Mouse (Mus musculus) limb, embryonic 10.5 days (tissue): ENCODE measurements around the gene Prkca. TPM values are rescaled to one million over a fixed set of nuclear protein-coding genes. Genes with fewer than 3 reads are reported as not detected.

Experiments
- DNase-seq: peaks from one replicate; pipeline ENCODE4 v3.0.0-alpha.2; 2017; ENCODE audit warnings: low spot score
- H3K27ac ChIP-seq: fragments of 300-500 bp; sonication (generic); 2 replicates; pipeline ENCODE4 v1.5.1; 2016; ENCODE audit warnings: mild to moderate bottlenecking
- H3K27me3 ChIP-seq: fragments of 300-500 bp; sonication (generic); 2 replicates; pipeline ENCODE4 v1.6.1; 2016; ENCODE audit warnings: low read depth, mild to moderate bottlenecking; ENCODE audit not compliant: poor library complexity, severe bottlenecking
- H3K36me3 ChIP-seq: fragments of 300-500 bp; sonication (generic); 2 replicates; pipeline ENCODE4 v1.6.1; 2016; ENCODE audit warnings: mild to moderate bottlenecking, moderate library complexity
- H3K4me1 ChIP-seq: fragments of 300-500 bp; sonication (generic); 2 replicates; pipeline ENCODE4 v1.6.1; 2016
- H3K4me3 ChIP-seq: fragments of 300-500 bp; sonication (generic); 2 replicates; pipeline ENCODE4 v1.5.1; 2016; ENCODE audit warnings: mild to moderate bottlenecking, moderate library complexity
- H3K9me3 ChIP-seq: fragments of 300-500 bp; sonication (generic); replicated peaks from 2 replicates; pipeline ENCODE4 v1.6.1; 2016; ENCODE audit warnings: mild to moderate bottlenecking
- WGBS: fragments of 180-500 bp; shearing (Covaris S2); methylation state at CpG from one replicate; pipeline ENCODE4 v1.1.7; 2016; 5-methylcytosine and 5-hydroxymethylcytosine counted together
- polyA plus RNA-seq: library from polyadenylated mRNA; unstranded; fragments of >200 nt; fragmentation: Nextera tagmentation; extraction: Ambion mirVana; gene quantifications from 2 replicates; pipeline ENCODE4 v1.2.1, GENCODE M21; 2016

The Prkca gene
- polyA plus RNA-seq, 1 experiment from 2014 or later, result 3.7 TPM

- Histone ChIP-seq H3K4me1 (peaks cover 24% of the 10 kb centered on the region), H3K9me3 (no peaks in the 10 kb centered on the region), H3K4me3 (no peak overlapping the region), H3K27me3 (no peaks in the 10 kb centered on the region), H3K36me3 (no peaks in the 10 kb centered on the region), H3K27ac (0 out of 2 replicates have a peak overlapping the region, but pooled peaks have one; percentile 6)
- 80% methylated on average over 1 of the region's 1 CpGs for WGBS
- no peak for DNase-seq
Observed at GRCm38 (mm10) chr11:108282850-108283459, 60.8 kb downstream of the Prkca start.

GRCm38 (mm10) chr11:108279748-108280373 is 63.9 kb downstream of the Prkca start:
- no peaks in the 10 kb centered on the region for H3K27me3 ChIP-seq
- H3K4me3 ChIP-seq, result no peak overlapping the region
- 91% methylated on average over 1 of the region's 1 CpGs for WGBS
- H3K36me3 ChIP-seq, result no peaks in the 10 kb centered on the region
- no peak for DNase-seq
- peaks cover 27% of the 10 kb centered on the region for H3K4me1 ChIP-seq
- H3K9me3 ChIP-seq, result no peaks in the 10 kb centered on the region
- H3K27ac ChIP-seq, result no peak overlapping the region

GRCm38 (mm10) chr11:108277096-108277495 is 66.6 kb downstream of the Prkca start:
- WGBS, result 85% methylated on average over 8 of the region's 8 CpGs
- Histone ChIP-seq H3K9me3 (no peaks in the 10 kb centered on the region), H3K4me1 (peaks cover 22% of the 10 kb centered on the region), H3K36me3 (no peaks in the 10 kb centered on the region), H3K27me3 (no peaks in the 10 kb centered on the region), H3K27ac (no peak overlapping the region), H3K4me3 (no peak overlapping the region)
- no peak for DNase-seq

GRCm38 (mm10) chr11:108276148-108276547 is 67.6 kb downstream of the Prkca start:
- DNase-seq, result no peak

GRCm38 (mm10) chr11:108274046-108274445 is 69.7 kb downstream of the Prkca start:
- no peak for DNase-seq
- H3K27ac ChIP-seq, result no peak overlapping the region
- no peaks in the 10 kb centered on the region for H3K36me3 ChIP-seq
- peaks cover 24% of the 10 kb centered on the region for H3K4me1 ChIP-seq
- no peak overlapping the region for H3K4me3 ChIP-seq
- H3K9me3 ChIP-seq, result no peaks in the 10 kb centered on the region
- H3K27me3 ChIP-seq, result no peaks in the 10 kb centered on the region
- WGBS, result 46% methylated on average over 7 of the region's 7 CpGs

More at GRCm38 (mm10) chr11:108276148-108276547, 67.6 kb downstream of the Prkca start:
- whole genome bisulfite sequencing, result 83% methylated on average over 2 of the region's 2 CpGs
- no peaks in the 10 kb centered on the region for H3K27me3 ChIP-seq
- H3K4me3 ChIP-seq, result no peak overlapping the region
- peaks cover 27% of the 10 kb centered on the region for H3K4me1 ChIP-seq
- no peak overlapping the region for H3K27ac ChIP-seq
- no peaks in the 10 kb centered on the region for H3K36me3 ChIP-seq
- no peaks in the 10 kb centered on the region for H3K9me3 ChIP-seq

GRCm38 (mm10) chr11:108273415-108273965 is 70.2 kb downstream of the Prkca start:
- no peaks in the 10 kb centered on the region for H3K27me3 ChIP-seq
- peaks cover 30% of the 10 kb centered on the region for H3K4me1 ChIP-seq
- WGBS, result 90% methylated on average over 12 of the region's 12 CpGs
- no peak overlapping the region for H3K4me3 ChIP-seq
- no peak for DNase-seq
- H3K27ac ChIP-seq, result no peak overlapping the region
- no peaks in the 10 kb centered on the region for H3K36me3 ChIP-seq
- no peaks in the 10 kb centered on the region for H3K9me3 ChIP-seq

- Histone ChIP-seq H3K4me1 (peaks cover 36% of the 10 kb centered on the region), H3K27ac (no peak overlapping the region), H3K9me3 (no peaks in the 10 kb centered on the region), H3K36me3 (no peaks in the 10 kb centered on the region), H3K4me3 (no peak overlapping the region), H3K27me3 (no peaks in the 10 kb centered on the region)
- no peak for DNase-seq
- WGBS, result 89% methylated on average over 16 of the region's 16 CpGs
Observed at GRCm38 (mm10) chr11:108272601-108273414, 70.9 kb downstream of the Prkca start.

- DNase-seq, result no peak
- Histone ChIP-seq H3K27me3 (no peaks in the 10 kb centered on the region), H3K4me1 (peaks cover 40% of the 10 kb centered on the region), H3K4me3 (no peak overlapping the region), H3K9me3 (no peaks in the 10 kb centered on the region), H3K27ac (no peak overlapping the region), H3K36me3 (no peaks in the 10 kb centered on the region)
- 49% methylated on average over 8 of the region's 8 CpGs for WGBS
Observed at GRCm38 (mm10) chr11:108271305-108271704, 72.4 kb downstream of the Prkca start.

- no peaks in the 10 kb centered on the region for H3K27me3 ChIP-seq
- no peak for DNase-seq
- no peaks in the 10 kb centered on the region for H3K9me3 ChIP-seq
- no peak overlapping the region for H3K4me3 ChIP-seq
- H3K27ac ChIP-seq, result no peak overlapping the region
- no peaks in the 10 kb centered on the region for H3K36me3 ChIP-seq
- peaks cover 40% of the 10 kb centered on the region for H3K4me1 ChIP-seq
- WGBS, result 83% methylated on average over 7 of the region's 7 CpGs
Observed at GRCm38 (mm10) chr11:108269516-108269915, 74.2 kb downstream of the Prkca start.

GRCm38 (mm10) chr11:108268421-108269322 is 75.1 kb downstream of the Prkca start:
- peaks cover 41% of the 10 kb centered on the region for H3K4me1 ChIP-seq
- no peak overlapping the region for H3K4me3 ChIP-seq
- H3K9me3 ChIP-seq, result no peaks in the 10 kb centered on the region
- no peak for DNase-seq
- no peaks in the 10 kb centered on the region for H3K27me3 ChIP-seq
- 62% methylated on average over 12 of the region's 12 CpGs for WGBS
- no peaks in the 10 kb centered on the region for H3K36me3 ChIP-seq
- H3K27ac ChIP-seq, result peak overlapping the region; percentile 15; the same call in 1 of the 2 replicates

GRCm38 (mm10) chr11:108267825-108268224 is 75.9 kb downstream of the Prkca start:
- Histone ChIP-seq H3K36me3 (no peaks in the 10 kb centered on the region), H3K4me3 (no peak overlapping the region), H3K9me3 (no peaks in the 10 kb centered on the region), H3K4me1 (peaks cover 39% of the 10 kb centered on the region), H3K27me3 (no peaks in the 10 kb centered on the region), H3K27ac (peak overlapping the region; percentile 15; the same call in 1 of the 2 replicates)
- no peak for DNase-seq
- WGBS, result 78% methylated on average over 7 of the region's 7 CpGs

GRCm38 (mm10) chr11:108267066-108267465 is 76.7 kb downstream of the Prkca start:
- Histone ChIP-seq H3K4me1 (peaks cover 39% of the 10 kb centered on the region), H3K27me3 (no peaks in the 10 kb centered on the region), H3K27ac (no peak overlapping the region), H3K9me3 (no peaks in the 10 kb centered on the region), H3K36me3 (no peaks in the 10 kb centered on the region), H3K4me3 (no peak overlapping the region)
- 86% methylated on average over 3 of the region's 3 CpGs for WGBS
- DNase-seq, result no peak
